Mouse (Mus musculus): ENCODE results near the gene Hmcn1. TPM values are rescaled to one million over a fixed set of nuclear protein-coding genes. Genes with fewer than 3 reads are reported as not detected.

Gene Hmcn1
- polyA plus RNA-seq, 2 experiments = 35.3 to 80.4 TPM

GRCm38 (mm10) chr1:150631856-150632171 lies 361.4 kb downstream of the Hmcn1 start:
- no peaks in the 10 kb centered on the region for H3K27me3 ChIP-seq (ENCODE audit: control insufficient read depth, insufficient read depth, low read length)
- no peak overlapping the region for H3K27ac ChIP-seq (replicated peaks; ENCODE audit: low read depth, low read length)
- H3K9me3 ChIP-seq (ENCODE audit: control insufficient read depth, low read length) = no peaks in the 10 kb centered on the region
- peaks cover 41% of the 10 kb centered on the region for H3K36me3 ChIP-seq (ENCODE audit: control insufficient read depth, insufficient read depth, low read length)
- ATAC-seq (ENCODE audit: low FRiP score, low read depth) = peak; percentile 82
- no peaks in the 10 kb centered on the region for H3K4me1 ChIP-seq (ENCODE audit: control insufficient read depth, insufficient read depth, low read length)
- no peak overlapping the region for H3K9ac ChIP-seq (ENCODE audit: low read depth, low read length, severe bottlenecking)
- WGBS = 63% methylated on average over 3 of the region's 3 CpGs
- DNase-seq (ENCODE audit: low spot score) = no peak
- no peak overlapping the region for H3K4me3 ChIP-seq (replicated peaks; ENCODE audit: low read length)
- H3K4me2 ChIP-seq (replicated peaks; ENCODE audit: low read depth, low read length, severe bottlenecking) = no peak overlapping the region
- no peak for TF ChIP-seq POLR2A (IDR thresholded peaks at IDR 0.05; ENCODE audit: borderline replicate concordance, extremely low read depth, insufficient read depth, insufficient read length)

GRCm38 (mm10) chr1:150631035-150631855 lies 362.0 kb downstream of the Hmcn1 start:
- Histone ChIP-seq H3K4me1 (ENCODE audit: control insufficient read depth, insufficient read depth, low read length) (no peaks in the 10 kb centered on the region), H3K4me3 (replicated peaks; ENCODE audit: low read length) (no peak overlapping the region), H3K9ac (ENCODE audit: low read depth, low read length, severe bottlenecking) (no peak overlapping the region), H3K9me3 (ENCODE audit: control insufficient read depth, low read length) (no peaks in the 10 kb centered on the region), H3K27ac (replicated peaks; ENCODE audit: low read depth, low read length) (0 out of 2 replicates have a peak overlapping the region, but pooled peaks have one; percentile 26), H3K36me3 (ENCODE audit: control insufficient read depth, insufficient read depth, low read length) (peaks cover 36% of the 10 kb centered on the region), H3K4me2 (replicated peaks; ENCODE audit: low read depth, low read length, severe bottlenecking) (no peak overlapping the region), H3K27me3 (ENCODE audit: control insufficient read depth, insufficient read depth, low read length) (no peaks in the 10 kb centered on the region)
- no peak for TF ChIP-seq POLR2A (IDR thresholded peaks at IDR 0.05; ENCODE audit: borderline replicate concordance, extremely low read depth, insufficient read depth, insufficient read length)
- 57% methylated on average over 17 of the region's 17 CpGs for WGBS
- peak; percentile 75 for ATAC-seq (ENCODE audit: low FRiP score, low read depth)
- peak; percentile 63 for DNase-seq (ENCODE audit: low spot score)

- H3K27ac ChIP-seq (replicated peaks; ENCODE audit: low read depth, low read length) = no peak overlapping the region
- H3K36me3 ChIP-seq (ENCODE audit: control insufficient read depth, insufficient read depth, low read length) = peaks cover 30% of the 10 kb centered on the region
- no peak overlapping the region for H3K4me2 ChIP-seq (replicated peaks; ENCODE audit: low read depth, low read length, severe bottlenecking)
- no peaks in the 10 kb centered on the region for H3K4me1 ChIP-seq (ENCODE audit: control insufficient read depth, insufficient read depth, low read length)
- no peaks in the 10 kb centered on the region for H3K27me3 ChIP-seq (ENCODE audit: control insufficient read depth, insufficient read depth, low read length)
- ATAC-seq (ENCODE audit: low FRiP score, low read depth) = no peak
- H3K4me3 ChIP-seq (replicated peaks; ENCODE audit: low read length) = no peak overlapping the region
- H3K9ac ChIP-seq (ENCODE audit: low read depth, low read length, severe bottlenecking) = no peak overlapping the region
- H3K9me3 ChIP-seq (ENCODE audit: control insufficient read depth, low read length) = no peaks in the 10 kb centered on the region
- 97% methylated on average over 2 of the region's 2 CpGs for WGBS
- no peak for DNase-seq (ENCODE audit: low spot score)
- TF ChIP-seq POLR2A (IDR thresholded peaks at IDR 0.05; ENCODE audit: borderline replicate concordance, extremely low read depth, insufficient read depth, insufficient read length) = no peak
Observed at GRCm38 (mm10) chr1:150623226-150623625, 370.0 kb downstream of the Hmcn1 start.

- TF ChIP-seq POLR2A (IDR thresholded peaks at IDR 0.05; ENCODE audit: borderline replicate concordance, extremely low read depth, insufficient read depth, insufficient read length) = no peak
- 72% methylated on average over 9 of the region's 9 CpGs for WGBS
- ATAC-seq (ENCODE audit: low FRiP score, low read depth) (no peak), DNase-seq (ENCODE audit: low spot score) (no peak)
- Histone ChIP-seq H3K9ac (ENCODE audit: low read depth, low read length, severe bottlenecking) (no peak overlapping the region), H3K4me2 (replicated peaks; ENCODE audit: low read depth, low read length, severe bottlenecking) (no peak overlapping the region), H3K27ac (replicated peaks; ENCODE audit: low read depth, low read length) (no peak overlapping the region), H3K9me3 (ENCODE audit: control insufficient read depth, low read length) (no peaks in the 10 kb centered on the region), H3K4me3 (replicated peaks; ENCODE audit: low read length) (no peak overlapping the region), H3K27me3 (ENCODE audit: control insufficient read depth, insufficient read depth, low read length) (no peaks in the 10 kb centered on the region), H3K36me3 (ENCODE audit: control insufficient read depth, insufficient read depth, low read length) (peaks cover 29% of the 10 kb centered on the region), H3K4me1 (ENCODE audit: control insufficient read depth, insufficient read depth, low read length) (no peaks in the 10 kb centered on the region)
Observed at GRCm38 (mm10) chr1:150610539-150610938, 382.7 kb downstream of the Hmcn1 start.

- no peak overlapping the region for H3K27ac ChIP-seq (replicated peaks; ENCODE audit: low read depth, low read length)
- no peaks in the 10 kb centered on the region for H3K4me1 ChIP-seq (ENCODE audit: control insufficient read depth, insufficient read depth, low read length)
- TF ChIP-seq POLR2A (IDR thresholded peaks at IDR 0.05; ENCODE audit: borderline replicate concordance, extremely low read depth, insufficient read depth, insufficient read length) = no peak
- no peak overlapping the region for H3K4me3 ChIP-seq (replicated peaks; ENCODE audit: low read length)
- peaks cover 32% of the 10 kb centered on the region for H3K36me3 ChIP-seq (ENCODE audit: control insufficient read depth, insufficient read depth, low read length)
- no peak for ATAC-seq (ENCODE audit: low FRiP score, low read depth)
- H3K4me2 ChIP-seq (replicated peaks; ENCODE audit: low read depth, low read length, severe bottlenecking) = no peak overlapping the region
- no peaks in the 10 kb centered on the region for H3K9me3 ChIP-seq (ENCODE audit: control insufficient read depth, low read length)
- DNase-seq (ENCODE audit: low spot score) = no peak
- no peak overlapping the region for H3K9ac ChIP-seq (ENCODE audit: low read depth, low read length, severe bottlenecking)
- no peaks in the 10 kb centered on the region for H3K27me3 ChIP-seq (ENCODE audit: control insufficient read depth, insufficient read depth, low read length)
- 95% methylated on average over 4 of the region's 4 CpGs for WGBS
Observed at GRCm38 (mm10) chr1:150606173-150606572, 387.1 kb downstream of the Hmcn1 start.
